Mouse (Mus musculus): ENCODE data around the gene Mesp1. TPM values are rescaled to one million over a fixed set of nuclear protein-coding genes. Genes with fewer than 3 reads are reported as not detected.

Mesp1 gene
- total and polyA plus RNA-seq, 3 experiments, result not detected

GRCm38 (mm10) chr7:79802037-79802436 is 8.4 kb upstream of the Mesp1 start:
- Histone ChIP-seq H3K4me1 (ENCODE audit: control insufficient read depth in 1 of 2, insufficient read depth in 2 of 2, low read length in 2 of 2) (no peaks in the 10 kb centered on the region), H3K27me3 (ENCODE audit: control insufficient read depth in 1 of 2, insufficient read depth in 2 of 2, low read length in 2 of 2) (no peaks in the 10 kb centered on the region), H3K36me3 (ENCODE audit: control insufficient read depth in 1 of 2, insufficient read depth in 2 of 2, low read length in 2 of 2) (no peaks in the 10 kb centered on the region), H3K27ac (ENCODE audit: control insufficient read depth, low read depth, low read length) (no peak overlapping the region), H3K79me2 (ENCODE audit: control insufficient read depth, insufficient read depth, low read length, poor library complexity) (no peaks in the 10 kb centered on the region), H3K9ac (ENCODE audit: control insufficient read depth, low read depth, low read length, poor library complexity, severe bottlenecking) (no peak overlapping the region), H3K9me3 (replicated peaks; ENCODE audit: insufficient read depth, low read length) (no peaks in the 10 kb centered on the region), H3K4me3 (ENCODE audit: control insufficient read depth in 1 of 2, insufficient read depth in 1 of 2, low read depth in 2 of 2, low read length in 2 of 2) (no peak overlapping the region)
- no peak for TF ChIP-seq HCFC1 (IDR thresholded peaks at IDR 0.05; ENCODE audit: low read depth, low read length)
- TF ChIP-seq CHD2 (IDR thresholded peaks at IDR 0.05; ENCODE audit: low read length), result no peak
- no peak for TF ChIP-seq POLR2AphosphoS5 (IDR thresholded peaks at IDR 0.05; ENCODE audit: borderline replicate concordance, low read depth, low read length)
- TF ChIP-seq MAFK (IDR thresholded peaks at IDR 0.05; ENCODE audit: borderline replicate concordance, low read depth, low read length), result no peak
- no peak for TF ChIP-seq POLR2AphosphoS2 (IDR thresholded peaks at IDR 0.05; ENCODE audit: low read length)
- no peak for TF ChIP-seq KAT2A (conservative IDR thresholded peaks at IDR 0.05; ENCODE audit: low read depth, low read length)
- no peak for TF ChIP-seq BHLHE40 (IDR thresholded peaks at IDR 0.05; ENCODE audit: borderline replicate concordance, low read depth, low read length)
- TF ChIP-seq RAD21 (IDR thresholded peaks at IDR 0.05; ENCODE audit: low read depth, low read length), result no peak
- no peak for TF ChIP-seq EP300 (IDR thresholded peaks at IDR 0.05; ENCODE audit: low read depth in 1 of 2, low read length in 2 of 2)
- TF ChIP-seq ZMIZ1 (IDR thresholded peaks at IDR 0.05; ENCODE audit: low read depth, low read length), result no peak
- no peak for TF ChIP-seq SMC3 (IDR thresholded peaks at IDR 0.05; ENCODE audit: low read depth, low read length)
- no peak for TF ChIP-seq UBTF (IDR thresholded peaks at IDR 0.05; ENCODE audit: borderline replicate concordance, insufficient read depth, low read depth, low read length)
- TF ChIP-seq ELF1 (IDR thresholded peaks at IDR 0.05; ENCODE audit: low read depth, low read length), result no peak
- TF ChIP-seq MYB (IDR thresholded peaks at IDR 0.05; ENCODE audit: low read depth, low read length), result no peak
- TF ChIP-seq GABPA (IDR thresholded peaks at IDR 0.05; ENCODE audit: low read depth, low read length), result no peak
- TF ChIP-seq SIN3A (IDR thresholded peaks at IDR 0.05; ENCODE audit: low read length), result no peak
- DNase-seq (ENCODE audit: low read depth, low spot score), result no peak

- TF ChIP-seq ZMIZ1 (IDR thresholded peaks at IDR 0.05; ENCODE audit: low read depth, low read length), result no peak
- TF ChIP-seq ZKSCAN1 (IDR thresholded peaks at IDR 0.05; ENCODE audit: low read depth, low read length), result no peak
- TF ChIP-seq E2F4 (IDR thresholded peaks at IDR 0.05; ENCODE audit: borderline replicate concordance, low read depth, low read length), result no peak
- no peak for TF ChIP-seq KAT2A (conservative IDR thresholded peaks at IDR 0.05; ENCODE audit: low read depth, low read length)
- no peaks in the 10 kb centered on the region for H3K4me1 ChIP-seq (ENCODE audit: control insufficient read depth in 1 of 2, insufficient read depth in 2 of 2, low read length in 2 of 2)
- no peaks in the 10 kb centered on the region for H3K27me3 ChIP-seq (ENCODE audit: control insufficient read depth in 1 of 2, insufficient read depth in 2 of 2, low read length in 2 of 2)
- DNase-seq (ENCODE audit: low read depth, low spot score), result no peak
- no peak overlapping the region for H3K9ac ChIP-seq (ENCODE audit: control insufficient read depth, low read depth, low read length, poor library complexity, severe bottlenecking)
- no peaks in the 10 kb centered on the region for H3K79me2 ChIP-seq (ENCODE audit: control insufficient read depth, insufficient read depth, low read length, poor library complexity)
- no peak overlapping the region for H3K4me3 ChIP-seq (ENCODE audit: control insufficient read depth in 1 of 2, insufficient read depth in 1 of 2, low read depth in 2 of 2, low read length in 2 of 2)
- H3K27ac ChIP-seq (ENCODE audit: control insufficient read depth, low read depth, low read length), result no peak overlapping the region
- H3K36me3 ChIP-seq (ENCODE audit: control insufficient read depth in 1 of 2, insufficient read depth in 2 of 2, low read length in 2 of 2), result no peaks in the 10 kb centered on the region
- no peaks in the 10 kb centered on the region for H3K9me3 ChIP-seq (replicated peaks; ENCODE audit: insufficient read depth, low read length)
Observed at GRCm38 (mm10) chr7:79801391-79801790, 7.8 kb upstream of the Mesp1 start.
